ENCODE assay signal across 11 mouse cellular contexts in the genomic region with DNA sequence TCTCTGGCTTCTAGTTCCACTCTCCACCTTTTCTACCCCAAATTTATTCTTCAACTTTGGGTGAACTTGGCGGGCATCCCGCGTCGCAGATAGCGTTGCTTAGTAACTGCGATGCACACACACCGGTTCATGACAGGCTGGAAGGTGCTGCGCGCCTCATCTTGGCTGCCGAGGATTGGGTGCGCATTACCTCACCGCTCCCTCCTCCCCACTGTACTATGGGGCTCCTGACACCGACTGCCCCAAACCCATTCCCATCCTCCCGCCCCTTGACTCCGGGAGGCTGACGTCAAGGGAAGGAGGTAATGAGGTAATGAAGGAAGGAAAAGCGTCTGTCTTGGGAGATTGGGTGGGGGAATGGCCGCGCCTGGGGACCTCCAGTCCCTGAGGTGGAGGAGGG. TPM values are rescaled to one million over a fixed set of nuclear protein-coding genes. Genes with fewer than 3 reads are reported as not detected.
DNase-seq lines count a peak whose midpoint lies in the region; ATAC-seq lines count a peak whose summit lies in the region.
"Had no signal": no experiment of that assay in that cellular context is flagged by ENCODE, and none has a peak within 500 bp of the region (broad histone marks: within the 10 kb centered on the region; RNA-seq: fewer than 3 reads in every experiment).

No protein-coding gene starts in this region.

- H3K4me1 ChIP-seq in embryonic facial prominence, embryonic 15.5 days: 0 out of 2 replicates have a peak, but pooled peaks cover 7% of the 10 kb centered on the region
- no peaks in the 10 kb centered on the region for H3K4me1 ChIP-seq in midbrain, embryonic 11.5 days (ENCODE audit: control insufficient read depth, insufficient read depth, low read length)

- no peak overlapping the region for H3K4me2 ChIP-seq in embryonic facial prominence, embryonic 15.5 days (replicated peaks)
- H3K4me2 ChIP-seq in midbrain, embryonic 11.5 days: no peak overlapping the region

- peaks cover 96% of the 10 kb centered on the region for H3K27me3 ChIP-seq in embryonic facial prominence, embryonic 15.5 days
- H3K27me3 ChIP-seq in midbrain, embryonic 11.5 days (ENCODE audit: control insufficient read depth, insufficient read depth, low read length): peaks cover 91% of the 10 kb centered on the region

- intact Hi-C loops in heart, postnatal 14 days (cut with DNase I): loop anchor here (5.0 kb wide), 1 partner anchor 43 kb away; no protein-coding TSS in a partner anchor
- intact Hi-C loops in gastrocnemius, postnatal 14 days (cut with DNase I; ENCODE audit: low total_unique reads): no loop called here

- no peaks in the 10 kb centered on the region for H3K9me3 ChIP-seq in embryonic facial prominence, embryonic 15.5 days (replicated peaks)
- H3K9me3 ChIP-seq in midbrain, embryonic 11.5 days (ENCODE audit: control insufficient read depth, low read length): no peaks in the 10 kb centered on the region

- 0 out of 2 replicates have a peak overlapping the region, but pooled peaks have one; percentile 4 for H3K4me3 ChIP-seq in embryonic facial prominence, embryonic 15.5 days (replicated peaks)
- no peak overlapping the region for H3K4me3 ChIP-seq in midbrain, embryonic 11.5 days (ENCODE audit: low read depth, low read length)

- DNase-seq in lung, adult 18-20 months: peak; percentile 46 to 51
- DNase-seq in lung, postnatal 14 days: no peak
- DNase-seq in heart, postnatal 14 days: peak; percentile 44 to 49
- DNase-seq in midbrain, embryonic 11.5 days (ENCODE audit: low spot score, missing footprints): peak; percentile 90
- no peak for DNase-seq in gastrocnemius, postnatal 14 days
- no peak for DNase-seq in kidney, postnatal 10 days
- DNase-seq in thymus, postnatal 0 days (ENCODE audit: low spot score): no peak

- H3K27ac ChIP-seq in embryonic facial prominence, embryonic 15.5 days (replicated peaks): no peak overlapping the region
- no peak overlapping the region for H3K27ac ChIP-seq in midbrain, embryonic 11.5 days (ENCODE audit: low read depth, low read length)

- H3K9ac ChIP-seq in embryonic facial prominence, embryonic 15.5 days: no peak overlapping the region
- H3K9ac ChIP-seq in midbrain, embryonic 11.5 days (ENCODE audit: low read length): no peak overlapping the region

- WGBS in embryonic facial prominence, embryonic 15.5 days: under 1% methylated on average over 19 of the region's 19 CpGs
- under 1% methylated on average over 19 of the region's 19 CpGs for WGBS in midbrain, embryonic 11.5 days

- H3K36me3 ChIP-seq in embryonic facial prominence, embryonic 15.5 days: no peaks in the 10 kb centered on the region
- H3K36me3 ChIP-seq in midbrain, embryonic 11.5 days (ENCODE audit: control insufficient read depth, insufficient read depth, low read length): no peaks in the 10 kb centered on the region

- no peak for ATAC-seq in embryonic facial prominence, embryonic 15.5 days (ENCODE audit: insufficient number of reproducible peaks, low FRiP score, low TSS enrichment, low read depth)
- ATAC-seq in midbrain, embryonic 11.5 days (ENCODE audit: low FRiP score): peak; percentile 31; the same call in 1 of the 2 replicates

RNA-seq across cellular contexts. Expression of gene Wt1, which starts 8.0 kb away (rescaled TPM):
- polyA plus RNA-seq in embryonic facial prominence, embryonic 15.5 days (2015; fragmentation: Nextera tagmentation; extraction: Ambion mirVana): 0.45 and 0.58 TPM in 2 replicates
- total RNA-seq in heart, postnatal 14 days (2021): 10 to 100 TPM; 13.0 to 13.8 TPM
- 0.08 TPM in 2 replicates for polyA plus RNA-seq in midbrain, embryonic 11.5 days (2014; fragmentation: Nextera tagmentation; extraction: Ambion mirVana)
- total RNA-seq in gastrocnemius, postnatal 14 days (2021): not detected
- 0.17 and 0.20 TPM in 2 replicates for polyA plus RNA-seq in thymus, postnatal 0 days (2015; fragmentation: Nextera tagmentation; extraction: Ambion mirVana)
- total RNA-seq: MEL had no signal

RNA-seq across cellular contexts. Expression of gene Gm11060, which starts 42.5 kb away (rescaled TPM):
- polyA plus RNA-seq in embryonic facial prominence, embryonic 15.5 days (2015; fragmentation: Nextera tagmentation; extraction: Ambion mirVana): not detected in 2 replicates
- total RNA-seq in heart, postnatal 14 days (2021): not detected
- not detected in 2 replicates for polyA plus RNA-seq in midbrain, embryonic 11.5 days (2014; fragmentation: Nextera tagmentation; extraction: Ambion mirVana)
- total RNA-seq in gastrocnemius, postnatal 14 days (2021): not detected
- not detected in 2 replicates for polyA plus RNA-seq in thymus, postnatal 0 days (2015; fragmentation: Nextera tagmentation; extraction: Ambion mirVana)
- total RNA-seq: MEL had no signal
- polyA plus RNA-seq: cortical plate, adult 2 months; limb, embryonic 14.5 days had no signal

Comparison
In these comparisons a context has a peak if more than half of its experiments do, and no peak if none do; other contexts are left out.
1. DNase-seq: peak in lung, adult 18-20 months (2 of 2), heart, postnatal 14 days (2 of 2) and midbrain, embryonic 11.5 days (single experiment); none in lung, postnatal 14 days (single experiment), gastrocnemius, postnatal 14 days (single experiment), kidney, postnatal 10 days (single experiment) and thymus, postnatal 0 days (single experiment).